Mouse (Mus musculus) layer of hippocampus, adult 9-10 months (tissue): ENCODE measurements around the gene Wdr93.

Experiments
- DNase-seq: peaks from one replicate; pipeline ENCODE4 v3.0.0; 2022; ENCODE audit warnings: low spot score

Wdr93 gene

GRCm38 (mm10) chr7:79801391-79801790 lies 58.4 kb downstream of the Wdr93 start:
- no peak for DNase-seq

GRCm38 (mm10) chr7:79802037-79802436 lies 59.1 kb downstream of the Wdr93 start:
- DNase-seq: no peak

DNA sequence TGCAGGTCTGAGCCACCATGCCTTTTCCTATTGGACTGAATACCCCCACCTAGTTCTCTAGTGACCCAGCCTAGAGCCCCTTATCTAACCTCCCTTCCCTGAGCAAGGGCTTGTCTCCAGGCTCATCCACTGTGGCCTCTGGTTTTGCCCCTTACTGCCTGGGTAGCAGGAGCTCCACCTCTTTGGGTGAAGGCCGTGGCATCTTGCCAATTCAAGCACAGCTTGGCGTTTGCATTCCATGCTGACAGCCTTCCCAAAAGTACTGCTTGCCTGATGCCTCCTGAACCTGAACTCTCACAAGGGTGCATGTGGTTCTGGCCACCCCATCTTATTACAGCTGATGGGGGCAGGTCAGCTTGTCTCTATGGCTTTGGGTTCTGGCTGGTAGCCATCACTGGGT lies 60.9 kb downstream of the Wdr93 start:
- no peak for DNase-seq

DNA sequence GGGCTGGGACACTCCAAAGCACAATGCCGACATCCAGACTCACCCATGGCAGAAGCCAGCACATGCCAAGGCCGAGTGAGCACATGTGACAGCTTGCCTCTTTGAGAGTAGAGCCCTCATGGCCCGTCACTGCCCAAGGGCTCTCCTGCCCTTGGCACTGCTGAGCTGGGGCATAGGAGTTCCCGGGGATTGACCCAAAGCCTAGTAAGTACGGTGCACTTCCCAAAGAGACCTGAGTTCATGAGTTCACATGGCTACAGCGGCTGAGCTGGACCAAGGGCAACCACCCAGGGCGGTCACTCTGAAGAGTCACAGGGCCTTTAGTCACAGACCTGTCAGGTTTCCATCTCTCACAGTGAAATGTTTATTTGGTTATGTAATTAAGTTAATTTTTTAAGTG lies 65.6 kb downstream of the Wdr93 start:
- no peak for DNase-seq

- no peak for DNase-seq
Observed at GRCm38 (mm10) chr7:79810611-79811506, 67.9 kb downstream of the Wdr93 start, which contains the start of gene Mesp2. Mesp2 (plus strand) TSS chr7:79810727.

- DNase-seq: no peak
Observed at GRCm38 (mm10) chr7:79813409-79813808, 70.4 kb downstream of the Wdr93 start.

- DNase-seq: no peak
Observed at GRCm38 (mm10) chr7:79818321-79818720, 75.4 kb downstream of the Wdr93 start.

DNA sequence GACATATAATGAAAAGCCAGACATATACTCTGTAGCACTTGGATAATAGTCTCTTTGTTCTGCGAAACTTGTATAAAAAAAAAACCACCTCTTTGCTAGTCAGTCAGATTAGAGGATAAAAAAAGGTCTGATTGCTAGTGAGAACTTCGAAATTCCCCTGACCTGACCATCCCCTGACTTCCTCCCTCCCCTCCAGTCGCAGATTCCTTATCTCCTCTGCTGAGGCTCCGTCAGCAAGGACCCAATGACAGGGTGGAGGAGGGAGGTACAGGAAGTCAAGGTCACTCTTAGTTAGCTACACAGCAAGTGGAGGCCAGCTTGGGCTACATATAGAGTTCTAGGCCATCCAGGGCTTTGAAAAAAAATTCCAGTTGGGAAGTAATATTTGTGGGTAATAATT lies 76.6 kb downstream of the Wdr93 start:
- no peak for DNase-seq

DNA sequence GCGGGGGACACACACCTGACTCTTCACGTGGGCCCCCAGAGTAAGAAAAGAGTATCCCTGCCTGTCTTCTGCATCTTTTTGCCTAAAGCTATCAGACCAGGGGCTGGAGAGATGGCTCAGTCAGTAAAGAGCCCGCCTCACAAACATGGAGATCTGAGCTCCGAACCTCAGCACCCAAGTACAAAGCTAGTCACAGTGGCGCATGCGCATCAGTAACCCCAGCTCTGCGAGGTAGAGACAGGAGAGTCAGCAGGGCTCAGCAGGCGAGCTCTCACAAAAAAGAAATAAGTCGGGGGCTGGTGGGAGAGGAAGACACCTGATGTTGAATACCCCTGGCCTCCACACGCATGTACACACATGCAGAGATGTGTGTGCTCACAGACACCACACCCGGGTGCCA lies 77.0 kb downstream of the Wdr93 start:
- no peak for DNase-seq

DNA sequence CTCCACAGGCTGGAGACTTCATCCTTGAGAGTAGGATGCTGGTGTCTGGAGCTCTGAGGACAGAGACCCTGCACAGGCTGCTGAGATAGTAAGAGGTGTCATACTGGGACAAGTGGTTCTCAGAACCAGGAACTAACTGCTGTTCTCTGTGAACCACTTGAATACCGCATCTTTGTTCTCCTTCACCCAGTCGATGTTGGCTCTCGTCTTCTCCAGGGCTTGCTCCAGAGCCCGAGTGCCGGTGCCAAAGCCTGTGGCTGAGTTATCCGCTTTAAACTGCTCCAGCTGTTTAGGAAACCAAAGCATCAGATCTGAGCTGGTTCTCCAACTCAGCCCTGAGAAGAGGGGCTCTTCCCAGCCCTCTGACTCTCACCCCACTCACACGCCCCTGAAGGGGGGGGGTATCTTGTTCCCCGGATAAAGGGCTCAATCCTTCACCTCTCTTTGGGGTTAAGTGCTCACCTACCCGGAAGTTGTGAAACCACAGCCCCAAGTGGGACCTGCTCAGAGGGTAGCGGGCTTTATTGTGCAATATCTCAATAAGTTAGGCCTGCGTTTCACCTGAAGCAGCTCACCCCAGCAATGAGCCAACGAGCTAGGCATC lies 79.2 kb downstream of the Wdr93 start:
- DNase-seq: no peak

- DNase-seq: no peak
Observed at GRCm38 (mm10) chr7:79828341-79828740, 85.4 kb downstream of the Wdr93 start.

- DNase-seq: no peak
Observed at GRCm38 (mm10) chr7:79831145-79831544, 88.2 kb downstream of the Wdr93 start.

GRCm38 (mm10) chr7:79831585-79831984 lies 88.6 kb downstream of the Wdr93 start:
- no peak for DNase-seq

GRCm38 (mm10) chr7:79832980-79833379 lies 90.0 kb downstream of the Wdr93 start:
- DNase-seq: no peak

GRCm38 (mm10) chr7:79835196-79835595 lies 92.2 kb downstream of the Wdr93 start:
- DNase-seq: no peak
